Comparison of ENCODE assay signal across 8 mouse cellular contexts in genomic region chr5:115186371-115187073, GRCm38 (mm10). TPM values are rescaled to one million over a fixed set of nuclear protein-coding genes. Genes with fewer than 3 reads are reported as not detected.
A peak's percentile ranks its signal among the peaks of the same experiment; 100 is the strongest.
DNase-seq lines count a peak whose midpoint lies in the region; ATAC-seq lines count a peak whose summit lies in the region.

No protein-coding gene starts in this region.

- peaks cover 55% of the 10 kb centered on the region for H3K4me1 ChIP-seq in hindbrain, embryonic 10.5 days (replicated peaks)
- peaks cover 40% of the 10 kb centered on the region for H3K4me1 ChIP-seq in midbrain, embryonic 13.5 days (replicated peaks)

- ATAC-seq in midbrain, embryonic 13.5 days = peak; percentile 47

- DNase-seq in cerebellum, adult 9-10 months = peak; percentile 50
- DNase-seq in cerebellum, postnatal 36 days = no peak
- peak; percentile 23 for DNase-seq in ovary, postnatal 36 days (ENCODE audit: low spot score)
- DNase-seq in ovary, postnatal 14 days (ENCODE audit: low spot score) = no peak
- peak; percentile 33 for DNase-seq in hindbrain, embryonic 10.5 days (ENCODE audit: low spot score)
- DNase-seq in right cerebral cortex, postnatal 36 days (ENCODE audit: low spot score in 2 of 2) = no peak
- no peak for DNase-seq in left cerebral cortex, adult 8-10 months (ENCODE audit: low spot score in 2 of 2)

- H3K27me3 ChIP-seq in hindbrain, embryonic 10.5 days (ENCODE audit: insufficient read depth, poor library complexity, severe bottlenecking) = peaks cover 91% of the 10 kb centered on the region
- H3K27me3 ChIP-seq in midbrain, embryonic 13.5 days = peaks cover 51% of the 10 kb centered on the region

- H3K9me3 ChIP-seq in hindbrain, embryonic 10.5 days = peaks cover 3% of the 10 kb centered on the region; the same call in 1 of the 2 replicates
- H3K9me3 ChIP-seq in midbrain, embryonic 13.5 days = no peaks in the 10 kb centered on the region

- H3K4me2 ChIP-seq in midbrain, embryonic 13.5 days (replicated peaks) = peak overlapping the region; percentile 25

- WGBS in hindbrain, embryonic 10.5 days = 45% methylated on average over 17 of the region's 17 CpGs
- 31% methylated on average over 17 of the region's 17 CpGs for WGBS in midbrain, embryonic 13.5 days

- no peak overlapping the region for H3K9ac ChIP-seq in midbrain, embryonic 13.5 days (replicated peaks)

- H3K27ac ChIP-seq in hindbrain, embryonic 10.5 days = peak overlapping the region; percentile 66
- H3K27ac ChIP-seq in midbrain, embryonic 13.5 days = 0 out of 2 replicates have a peak overlapping the region, but pooled peaks have one; percentile 36

- H3K36me3 ChIP-seq in hindbrain, embryonic 10.5 days = no peaks in the 10 kb centered on the region
- no peaks in the 10 kb centered on the region for H3K36me3 ChIP-seq in midbrain, embryonic 13.5 days

- peak overlapping the region; percentile 31; the same call in 1 of the 2 replicates for H3K4me3 ChIP-seq in hindbrain, embryonic 10.5 days
- H3K4me3 ChIP-seq in midbrain, embryonic 13.5 days (replicated peaks) = no peak overlapping the region

RNA-seq across cellular contexts. Expression of gene Cabp1, which starts 7.7 kb away (rescaled TPM):
- 2.3 and 6.1 TPM in 2 replicates for polyA plus RNA-seq in hindbrain, embryonic 10.5 days (2016; fragmentation: Nextera tagmentation; extraction: Ambion mirVana)
- polyA plus RNA-seq in midbrain, embryonic 13.5 days (2015; fragmentation: Nextera tagmentation; extraction: Ambion mirVana) = 2.0 and 2.7 TPM in 2 replicates
- 100 to 1,000 TPM; 228 to 252 (median 243) TPM for total RNA-seq in left cerebral cortex, adult 8-10 months (2022)

RNA-seq across cellular contexts. Expression of gene Mlec, which starts 28.5 kb away (rescaled TPM):
- 59.5 and 71.1 TPM in 2 replicates for polyA plus RNA-seq in hindbrain, embryonic 10.5 days (2016; fragmentation: Nextera tagmentation; extraction: Ambion mirVana)
- 21.1 and 25.3 TPM in 2 replicates for polyA plus RNA-seq in midbrain, embryonic 13.5 days (2015; fragmentation: Nextera tagmentation; extraction: Ambion mirVana)
- total RNA-seq in left cerebral cortex, adult 8-10 months (2022) = 10 to 100 TPM; 66.1 to 84.8 (median 72.3) TPM

RNA-seq across cellular contexts. Expression of gene Pop5, which starts 49.1 kb away (rescaled TPM):
- 104 and 114 TPM in 2 replicates for polyA plus RNA-seq in hindbrain, embryonic 10.5 days (2016; fragmentation: Nextera tagmentation; extraction: Ambion mirVana)
- polyA plus RNA-seq in midbrain, embryonic 13.5 days (2015; fragmentation: Nextera tagmentation; extraction: Ambion mirVana) = 87.7 and 110 TPM in 2 replicates
- total RNA-seq in left cerebral cortex, adult 8-10 months (2022) = 10 to 100 TPM; 72.0 to 91.4 (median 77.3) TPM

RNA-seq across cellular contexts. Expression of gene Unc119b, which starts 51.7 kb away (rescaled TPM):
- polyA plus RNA-seq in hindbrain, embryonic 10.5 days (2016; fragmentation: Nextera tagmentation; extraction: Ambion mirVana) = 66.9 and 74.6 TPM in 2 replicates
- polyA plus RNA-seq in midbrain, embryonic 13.5 days (2015; fragmentation: Nextera tagmentation; extraction: Ambion mirVana) = 37.4 and 43.4 TPM in 2 replicates
- total RNA-seq in left cerebral cortex, adult 8-10 months (2022) = 10 to 100 TPM; 21.2 to 26.9 (median 24.2) TPM

Comparison
In these comparisons a context has a peak if more than half of its experiments do, and no peak if none do; other contexts are left out.
1. DNase-seq: peak in cerebellum, adult 9-10 months (single experiment), ovary, postnatal 36 days (single experiment) and hindbrain, embryonic 10.5 days (single experiment); none in cerebellum, postnatal 36 days (0 of 2), ovary, postnatal 14 days (single experiment), right cerebral cortex, postnatal 36 days (0 of 2) and left cerebral cortex, adult 8-10 months (0 of 2).